Mouse (Mus musculus): Measurements from ENCODE around the gene Shb.

DNA sequence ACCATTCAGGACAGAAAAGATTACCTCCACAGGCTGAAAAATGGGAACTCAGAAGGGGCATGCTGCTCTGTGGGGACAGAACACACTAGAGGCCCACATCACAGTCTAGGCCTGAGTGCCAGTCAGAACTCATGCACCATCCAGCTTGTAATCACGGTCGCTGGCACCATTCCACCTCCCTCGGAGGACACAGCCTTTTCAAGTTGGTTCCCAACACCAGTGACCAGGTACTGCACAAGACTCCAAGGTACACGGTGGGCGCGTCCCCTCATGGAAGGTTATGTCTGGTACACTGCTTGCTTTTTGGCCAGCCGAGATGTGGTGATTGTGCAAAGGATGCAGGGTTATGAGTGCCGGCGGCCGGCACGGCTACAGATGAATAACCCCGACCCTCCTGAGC lies 98.2 kb downstream of the Shb start:
- TF ChIP-seq CTCF (IDR thresholded peaks at IDR 0.05; ENCODE audit: insufficient read depth, low read depth, low read length) = no peak
- no peak for TF ChIP-seq POLR2A (IDR thresholded peaks at IDR 0.05; ENCODE audit: insufficient read depth, low read depth, low read length)
